Mouse (Mus musculus): ENCODE results near the gene Vcp. TPM values are rescaled to one million over a fixed set of nuclear protein-coding genes. Genes with fewer than 3 reads are reported as not detected.
A peak's percentile ranks its signal among the peaks of the same experiment; 100 is the strongest.

Gene Vcp
- polyA plus RNA-seq, 1 experiment from 2014 or later, result 470 TPM

- H3K4me3 ChIP-seq (replicated peaks; ENCODE audit: low read length), result peak within 1 kb of the TSS; percentile 82
- peak; percentile 95 for ATAC-seq (ENCODE audit: low FRiP score)
- H3K9ac ChIP-seq, result peak within 1 kb of the TSS; percentile 91
- H3K4me2 ChIP-seq (replicated peaks), result peak within 1 kb of the TSS; percentile 81
- peaks cover 21% of the 10 kb centered on the region; the same call in 1 of the 2 replicates for H3K4me1 ChIP-seq (replicated peaks; ENCODE audit: control insufficient read depth, insufficient read depth, low read length)
- H3K27ac ChIP-seq, result peak within 1 kb of the TSS; percentile 90
- WGBS, result under 1% methylated on average over 38 of the region's 38 CpGs
- peaks cover 73% of the 10 kb centered on the region for H3K36me3 ChIP-seq (replicated peaks; ENCODE audit: control insufficient read depth, insufficient read depth)
- H3K27me3 ChIP-seq (ENCODE audit: control insufficient read depth, insufficient read depth, low read length), result no peaks in the 10 kb centered on the region
- H3K9me3 ChIP-seq (ENCODE audit: control insufficient read depth, low read length), result no peaks in the 10 kb centered on the region
- DNase-seq (ENCODE audit: low spot score), result peak; percentile 92
Measured at GRCm38 (mm10) chr4:43031237-43031995, 31.1 kb upstream of the Vcp start, which contains the start of gene Stoml2. Stoml2 (minus strand) TSS chr4:43031710.

GRCm38 (mm10) chr4:43030780-43031230 lies 30.5 kb upstream of the Vcp start:
- Histone ChIP-seq H3K36me3 (replicated peaks; ENCODE audit: control insufficient read depth, insufficient read depth) (peaks cover 67% of the 10 kb centered on the region), H3K27me3 (ENCODE audit: control insufficient read depth, insufficient read depth, low read length) (no peaks in the 10 kb centered on the region), H3K27ac (peak overlapping the region; percentile 90), H3K4me2 (replicated peaks) (peak overlapping the region; percentile 81), H3K4me1 (replicated peaks; ENCODE audit: control insufficient read depth, insufficient read depth, low read length) (peaks cover 21% of the 10 kb centered on the region; the same call in 1 of the 2 replicates), H3K4me3 (replicated peaks; ENCODE audit: low read length) (peak overlapping the region; percentile 82), H3K9ac (peak overlapping the region; percentile 91), H3K9me3 (ENCODE audit: control insufficient read depth, low read length) (no peaks in the 10 kb centered on the region)
- DNase-seq (ENCODE audit: low spot score) (peak; percentile 33), ATAC-seq (ENCODE audit: low FRiP score) (peak; percentile 0; the same call in 1 of the 2 replicates)
- 2% methylated on average over 28 of the region's 28 CpGs for WGBS

GRCm38 (mm10) chr4:43030352-43030751 lies 30.0 kb upstream of the Vcp start:
- Histone ChIP-seq H3K27me3 (ENCODE audit: control insufficient read depth, insufficient read depth, low read length) (no peaks in the 10 kb centered on the region), H3K4me2 (replicated peaks) (peak overlapping the region; percentile 81), H3K36me3 (replicated peaks; ENCODE audit: control insufficient read depth, insufficient read depth) (peaks cover 63% of the 10 kb centered on the region), H3K4me3 (replicated peaks; ENCODE audit: low read length) (peak overlapping the region; percentile 82), H3K9me3 (ENCODE audit: control insufficient read depth, low read length) (no peaks in the 10 kb centered on the region), H3K4me1 (replicated peaks; ENCODE audit: control insufficient read depth, insufficient read depth, low read length) (peaks cover 21% of the 10 kb centered on the region; the same call in 1 of the 2 replicates), H3K9ac (peak overlapping the region; percentile 91), H3K27ac (no peak overlapping the region)
- ATAC-seq (ENCODE audit: low FRiP score) (no peak), DNase-seq (ENCODE audit: low spot score) (no peak)
- WGBS, result 78% methylated on average over 9 of the region's 9 CpGs

GRCm38 (mm10) chr4:43029749-43030148 lies 29.4 kb upstream of the Vcp start:
- Histone ChIP-seq H3K9ac (peak overlapping the region; percentile 91; the same call in 1 of the 2 replicates), H3K4me2 (replicated peaks) (no peak overlapping the region), H3K36me3 (replicated peaks; ENCODE audit: control insufficient read depth, insufficient read depth) (peaks cover 57% of the 10 kb centered on the region), H3K4me3 (replicated peaks; ENCODE audit: low read length) (peak overlapping the region; percentile 82; the same call in 1 of the 2 replicates), H3K4me1 (replicated peaks; ENCODE audit: control insufficient read depth, insufficient read depth, low read length) (peaks cover 25% of the 10 kb centered on the region), H3K27ac (no peak overlapping the region), H3K27me3 (ENCODE audit: control insufficient read depth, insufficient read depth, low read length) (no peaks in the 10 kb centered on the region), H3K9me3 (ENCODE audit: control insufficient read depth, low read length) (no peaks in the 10 kb centered on the region)
- whole genome bisulfite sequencing, result 94% methylated on average over 9 of the region's 9 CpGs
- ATAC-seq (ENCODE audit: low FRiP score) (no peak), DNase-seq (ENCODE audit: low spot score) (no peak)

- 93% methylated on average over 7 of the region's 7 CpGs for WGBS
- H3K9ac ChIP-seq, result no peak overlapping the region
- peaks cover 31% of the 10 kb centered on the region for H3K4me1 ChIP-seq (replicated peaks; ENCODE audit: control insufficient read depth, insufficient read depth, low read length)
- H3K4me3 ChIP-seq (replicated peaks; ENCODE audit: low read length), result no peak overlapping the region
- DNase-seq (ENCODE audit: low spot score) (no peak), ATAC-seq (ENCODE audit: low FRiP score) (no peak)
- peaks cover 50% of the 10 kb centered on the region for H3K36me3 ChIP-seq (replicated peaks; ENCODE audit: control insufficient read depth, insufficient read depth)
- no peaks in the 10 kb centered on the region for H3K27me3 ChIP-seq (ENCODE audit: control insufficient read depth, insufficient read depth, low read length)
- H3K4me2 ChIP-seq (replicated peaks), result no peak overlapping the region
- H3K9me3 ChIP-seq (ENCODE audit: control insufficient read depth, low read length), result no peaks in the 10 kb centered on the region
- no peak overlapping the region for H3K27ac ChIP-seq
Measured at GRCm38 (mm10) chr4:43029121-43029520, 28.8 kb upstream of the Vcp start.

- Histone ChIP-seq H3K27me3 (ENCODE audit: control insufficient read depth, insufficient read depth, low read length) (no peaks in the 10 kb centered on the region), H3K9ac (peak within 1 kb of the TSS; percentile 59), H3K4me3 (replicated peaks; ENCODE audit: low read length) (peak within 1 kb of the TSS; percentile 52), H3K27ac (peak within 1 kb of the TSS; percentile 88), H3K9me3 (ENCODE audit: control insufficient read depth, low read length) (no peaks in the 10 kb centered on the region), H3K4me1 (replicated peaks; ENCODE audit: control insufficient read depth, insufficient read depth, low read length) (peaks cover 19% of the 10 kb centered on the region), H3K36me3 (replicated peaks; ENCODE audit: control insufficient read depth, insufficient read depth) (peaks cover 56% of the 10 kb centered on the region), H3K4me2 (replicated peaks) (peak within 1 kb of the TSS; percentile 63)
- WGBS, result 9% methylated on average over 42 of the region's 42 CpGs
- ATAC-seq (ENCODE audit: low FRiP score), result peak; percentile 93
- peak; percentile 96 for DNase-seq (ENCODE audit: low spot score)
Measured at GRCm38 (mm10) chr4:43025084-43025960, 25.0 kb upstream of the Vcp start, which contains the start of gene Pigo. Pigo (minus strand) TSS chr4:43025819.

GRCm38 (mm10) chr4:43024673-43025072 lies 24.4 kb upstream of the Vcp start:
- peak overlapping the region; percentile 52 for H3K4me3 ChIP-seq (replicated peaks; ENCODE audit: low read length)
- DNase-seq (ENCODE audit: low spot score) (no peak), ATAC-seq (ENCODE audit: low FRiP score) (no peak)
- H3K9ac ChIP-seq, result peak overlapping the region; percentile 59
- H3K4me1 ChIP-seq (replicated peaks; ENCODE audit: control insufficient read depth, insufficient read depth, low read length), result peaks cover 13% of the 10 kb centered on the region
- 81% methylated on average over 14 of the region's 14 CpGs for WGBS
- peak overlapping the region; percentile 63 for H3K4me2 ChIP-seq (replicated peaks)
- H3K9me3 ChIP-seq (ENCODE audit: control insufficient read depth, low read length), result no peaks in the 10 kb centered on the region
- no peaks in the 10 kb centered on the region for H3K27me3 ChIP-seq (ENCODE audit: control insufficient read depth, insufficient read depth, low read length)
- peak overlapping the region; percentile 88; the same call in 1 of the 2 replicates for H3K27ac ChIP-seq
- peaks cover 60% of the 10 kb centered on the region for H3K36me3 ChIP-seq (replicated peaks; ENCODE audit: control insufficient read depth, insufficient read depth)

- Histone ChIP-seq H3K27ac (no peak overlapping the region), H3K9ac (no peak overlapping the region), H3K9me3 (ENCODE audit: control insufficient read depth, low read length) (no peaks in the 10 kb centered on the region), H3K27me3 (ENCODE audit: control insufficient read depth, insufficient read depth, low read length) (no peaks in the 10 kb centered on the region), H3K36me3 (replicated peaks; ENCODE audit: control insufficient read depth, insufficient read depth) (peaks cover 59% of the 10 kb centered on the region), H3K4me2 (replicated peaks) (no peak overlapping the region), H3K4me1 (replicated peaks; ENCODE audit: control insufficient read depth, insufficient read depth, low read length) (peaks cover 13% of the 10 kb centered on the region), H3K4me3 (replicated peaks; ENCODE audit: low read length) (no peak overlapping the region)
- 75% methylated on average over 17 of the region's 17 CpGs for WGBS
- no peak for ATAC-seq (ENCODE audit: low FRiP score)
- DNase-seq (ENCODE audit: low spot score), result no peak
Measured at GRCm38 (mm10) chr4:43021341-43021740, 21.0 kb upstream of the Vcp start.

GRCm38 (mm10) chr4:43020876-43021275 lies 20.6 kb upstream of the Vcp start:
- Histone ChIP-seq H3K4me3 (replicated peaks; ENCODE audit: low read length) (no peak overlapping the region), H3K36me3 (replicated peaks; ENCODE audit: control insufficient read depth, insufficient read depth) (peaks cover 59% of the 10 kb centered on the region), H3K4me2 (replicated peaks) (no peak overlapping the region), H3K27ac (no peak overlapping the region), H3K27me3 (ENCODE audit: control insufficient read depth, insufficient read depth, low read length) (no peaks in the 10 kb centered on the region), H3K4me1 (replicated peaks; ENCODE audit: control insufficient read depth, insufficient read depth, low read length) (peaks cover 13% of the 10 kb centered on the region), H3K9ac (no peak overlapping the region), H3K9me3 (ENCODE audit: control insufficient read depth, low read length) (no peaks in the 10 kb centered on the region)
- no peak for DNase-seq (ENCODE audit: low spot score)
- ATAC-seq (ENCODE audit: low FRiP score), result no peak
- WGBS, result 85% methylated on average over 16 of the region's 16 CpGs

All from hindbrain, embryonic 14.5 days (tissue).